Mouse (Mus musculus) limb, embryonic 11.5 days (tissue): ENCODE measurements around the gene Ctnna3. TPM values are rescaled to one million over a fixed set of nuclear protein-coding genes. Genes with fewer than 3 reads are reported as not detected.

Experiments
- ATAC-seq: fragments of 200-750 bp; cut with Nextera tagmentation; 2 replicates; pipeline ENCODE4 v1.8.0; 2017; ENCODE audit warnings: low read depth; ENCODE audit not compliant: insufficient number of reproducible peaks, low FRiP score, low TSS enrichment
- DNase-seq: peaks from one replicate; pipeline ENCODE4 v3.0.0-alpha.2; 2015; ENCODE audit warnings: low spot score
- H3K27ac ChIP-seq: fragments of 300-500 bp; sonication (generic); replicated peaks from 2 replicates; pipeline ENCODE4 v1.5.1; 2014; ENCODE audit warnings: low read depth, mild to moderate bottlenecking, low read length
- H3K27me3 ChIP-seq: fragments of 300-500 bp; sonication (generic); 2 replicates; pipeline ENCODE4 v1.6.1; 2014; ENCODE audit warnings: mild to moderate bottlenecking, low read length, mixed read lengths; ENCODE audit not compliant: control insufficient read depth, insufficient read depth
- H3K36me3 ChIP-seq: fragments of 300-500 bp; sonication (generic); 2 replicates; pipeline ENCODE4 v1.6.1; 2014; ENCODE audit warnings: mild to moderate bottlenecking, low read length, moderate library complexity, mixed read lengths; ENCODE audit not compliant: control insufficient read depth, insufficient read depth
- H3K4me1 ChIP-seq: fragments of 300-500 bp; sonication (generic); 2 replicates; pipeline ENCODE4 v1.6.1; 2014; ENCODE audit warnings: low read length, mixed read lengths; ENCODE audit not compliant: control insufficient read depth, insufficient read depth
- H3K4me2 ChIP-seq: fragments of 300-500 bp; sonication (generic); 2 replicates; pipeline ENCODE4 v1.6.1; 2014; ENCODE audit warnings: low read depth, mild to moderate bottlenecking, moderate library complexity; ENCODE audit not compliant: severe bottlenecking
- H3K4me3 ChIP-seq: fragments of 300-500 bp; sonication (generic); 2 replicates; pipeline ENCODE4 v1.5.1; 2014; ENCODE audit warnings: low read depth, low read length
- H3K9ac ChIP-seq: fragments of 300-500 bp; sonication (generic); 2 replicates; pipeline ENCODE4 v1.6.1; 2014; ENCODE audit warnings: mild to moderate bottlenecking, low read length
- H3K9me3 ChIP-seq: fragments of 300-500 bp; sonication (generic); 2 replicates; pipeline ENCODE4 v1.6.1; 2016; ENCODE audit warnings: low read length; ENCODE audit not compliant: control insufficient read depth
- WGBS: fragments of 180-500 bp; shearing (Covaris S2); extraction: QIAGEN DNeasy Blood & Tissue Kit; methylation state at CpG from one replicate; pipeline ENCODE4 v1.1.7; 2014; 5-methylcytosine and 5-hydroxymethylcytosine counted together
- polyA plus RNA-seq: library from polyadenylated mRNA; unstranded; fragments of >200 nt; fragmentation: Nextera tagmentation; extraction: Ambion mirVana; gene quantifications from 2 replicates; pipeline ENCODE4 v1.2.1, GENCODE M21; 2014

The Ctnna3 gene
- polyA plus RNA-seq, 1 experiment from 2014 or later = 0.04 TPM

GRCm38 (mm10) chr10:63599417-63599816, 169.5 kb downstream of the Ctnna3 start:
- ATAC-seq (no peak), DNase-seq (no peak)
- Histone ChIP-seq H3K27ac (no peak overlapping the region), H3K4me3 (no peak overlapping the region), H3K27me3 (no peaks in the 10 kb centered on the region), H3K9me3 (no peaks in the 10 kb centered on the region), H3K4me2 (no peak overlapping the region), H3K4me1 (no peaks in the 10 kb centered on the region), H3K36me3 (no peaks in the 10 kb centered on the region), H3K9ac (no peak overlapping the region)
- 89% methylated on average over 5 of the region's 5 CpGs for WGBS

- no peak overlapping the region for H3K27ac ChIP-seq
- DNase-seq = no peak
These were observed 171.3 kb downstream of the Ctnna3 start for GRCm38 (mm10) chr10:63601206-63601605.

GRCm38 (mm10) chr10:63628546-63628945, 198.6 kb downstream of the Ctnna3 start:
- H3K9me3 ChIP-seq = no peaks in the 10 kb centered on the region
- 37% methylated on average over 1 of the region's 1 CpGs for WGBS

More at GRCm38 (mm10) chr10:63601206-63601605, 171.3 kb downstream of the Ctnna3 start:
- no peak for ATAC-seq
- Histone ChIP-seq H3K9me3 (no peaks in the 10 kb centered on the region), H3K9ac (no peak overlapping the region), H3K4me2 (no peak overlapping the region), H3K4me3 (no peak overlapping the region), H3K27me3 (no peaks in the 10 kb centered on the region), H3K36me3 (no peaks in the 10 kb centered on the region), H3K4me1 (no peaks in the 10 kb centered on the region)
- 71% methylated on average over 2 of the region's 2 CpGs for WGBS

DNA sequence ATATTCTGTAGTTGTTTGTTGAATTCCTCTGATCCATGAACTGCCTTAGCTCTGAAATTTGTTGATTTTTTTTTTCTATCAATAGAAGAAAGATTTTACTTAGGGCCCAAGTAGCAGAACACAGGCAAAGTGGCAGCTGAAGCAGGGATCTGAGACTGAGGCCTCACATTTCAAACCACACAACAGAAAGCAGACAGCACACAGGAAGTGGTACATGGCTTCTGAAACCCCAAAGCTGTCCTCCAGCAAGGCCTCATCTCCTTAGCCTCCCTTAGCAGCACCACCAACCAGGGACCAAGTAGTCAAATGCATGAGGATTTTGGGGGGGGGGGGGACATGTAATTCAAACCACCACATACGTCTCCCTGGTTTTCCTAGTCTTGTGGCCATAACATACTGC, 204.0 kb downstream of the Ctnna3 start:
- Histone ChIP-seq H3K4me1 (no peaks in the 10 kb centered on the region), H3K4me2 (no peak overlapping the region), H3K27ac (no peak overlapping the region), H3K9me3 (no peaks in the 10 kb centered on the region), H3K27me3 (no peaks in the 10 kb centered on the region), H3K36me3 (no peaks in the 10 kb centered on the region), H3K4me3 (no peak overlapping the region), H3K9ac (no peak overlapping the region)
- ATAC-seq = no peak
- DNase-seq = no peak
- WGBS = 71% methylated on average over 1 of the region's 1 CpGs

More at GRCm38 (mm10) chr10:63628546-63628945, 198.6 kb downstream of the Ctnna3 start:
- no peak overlapping the region for H3K4me3 ChIP-seq
- no peaks in the 10 kb centered on the region for H3K27me3 ChIP-seq
- ATAC-seq (no peak), DNase-seq (no peak)
- H3K36me3 ChIP-seq = no peaks in the 10 kb centered on the region
- no peak overlapping the region for H3K4me2 ChIP-seq
- H3K9ac ChIP-seq = no peak overlapping the region
- H3K27ac ChIP-seq = no peak overlapping the region
- H3K4me1 ChIP-seq = no peaks in the 10 kb centered on the region

- DNase-seq (no peak), ATAC-seq (no peak)
- H3K9ac ChIP-seq = no peak overlapping the region
- H3K36me3 ChIP-seq = no peaks in the 10 kb centered on the region
- H3K27me3 ChIP-seq = no peaks in the 10 kb centered on the region
- no peaks in the 10 kb centered on the region for H3K9me3 ChIP-seq
- no peak overlapping the region for H3K4me2 ChIP-seq
- no peaks in the 10 kb centered on the region for H3K4me1 ChIP-seq
- H3K4me3 ChIP-seq = no peak overlapping the region
- H3K27ac ChIP-seq = no peak overlapping the region
- 87% methylated on average over 5 of the region's 5 CpGs for WGBS
These were observed 208.1 kb downstream of the Ctnna3 start for GRCm38 (mm10) chr10:63637987-63638386.

GRCm38 (mm10) chr10:63647300-63647699, 217.4 kb downstream of the Ctnna3 start:
- Histone ChIP-seq H3K27me3 (no peaks in the 10 kb centered on the region), H3K27ac (no peak overlapping the region), H3K9ac (no peak overlapping the region), H3K36me3 (no peaks in the 10 kb centered on the region), H3K9me3 (no peaks in the 10 kb centered on the region), H3K4me2 (no peak overlapping the region), H3K4me1 (no peaks in the 10 kb centered on the region), H3K4me3 (no peak overlapping the region)
- WGBS = 56% methylated on average over 3 of the region's 3 CpGs
- ATAC-seq (no peak), DNase-seq (no peak)

GRCm38 (mm10) chr10:63650307-63650706, 220.4 kb downstream of the Ctnna3 start:
- WGBS = 88% methylated on average over 3 of the region's 3 CpGs
- no peaks in the 10 kb centered on the region for H3K27me3 ChIP-seq
- H3K27ac ChIP-seq = no peak overlapping the region
- no peaks in the 10 kb centered on the region for H3K36me3 ChIP-seq
- H3K4me1 ChIP-seq = no peaks in the 10 kb centered on the region
- H3K9ac ChIP-seq = no peak overlapping the region
- no peak overlapping the region for H3K4me2 ChIP-seq
- DNase-seq (no peak), ATAC-seq (no peak)
- H3K9me3 ChIP-seq = no peaks in the 10 kb centered on the region
- no peak overlapping the region for H3K4me3 ChIP-seq

GRCm38 (mm10) chr10:63652887-63653286, 223.0 kb downstream of the Ctnna3 start:
- Histone ChIP-seq H3K9me3 (no peaks in the 10 kb centered on the region), H3K9ac (no peak overlapping the region), H3K4me3 (no peak overlapping the region), H3K27me3 (no peaks in the 10 kb centered on the region), H3K36me3 (no peaks in the 10 kb centered on the region), H3K27ac (no peak overlapping the region), H3K4me2 (no peak overlapping the region), H3K4me1 (no peaks in the 10 kb centered on the region)
- DNase-seq (no peak), ATAC-seq (no peak)
- WGBS = 85% methylated on average over 9 of the region's 9 CpGs

DNA sequence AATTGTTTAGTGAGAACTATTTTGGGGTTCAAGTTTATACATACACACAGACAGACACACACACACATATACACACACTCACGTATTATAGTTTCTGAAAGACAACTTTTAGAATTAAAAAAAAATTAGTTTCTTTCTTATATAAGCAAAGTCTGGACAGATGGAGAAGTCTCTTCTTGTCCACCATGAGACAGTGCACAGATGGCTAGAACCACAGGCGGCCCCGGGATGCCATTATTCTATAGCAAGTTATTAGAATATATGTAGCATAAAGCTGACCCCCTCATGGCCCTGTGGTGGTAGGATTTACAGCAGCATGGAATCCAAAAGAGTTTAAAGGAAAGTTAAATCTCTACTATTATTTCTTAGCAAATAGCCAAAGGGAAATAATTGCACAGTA, 223.7 kb downstream of the Ctnna3 start:
- DNase-seq (no peak), ATAC-seq (no peak)
- no peak overlapping the region for H3K4me3 ChIP-seq
- H3K27ac ChIP-seq = no peak overlapping the region
- 94% methylated on average over 3 of the region's 3 CpGs for WGBS
- H3K4me1 ChIP-seq = no peaks in the 10 kb centered on the region
- H3K36me3 ChIP-seq = no peaks in the 10 kb centered on the region
- no peaks in the 10 kb centered on the region for H3K27me3 ChIP-seq
- H3K9me3 ChIP-seq = no peaks in the 10 kb centered on the region
- H3K4me2 ChIP-seq = no peak overlapping the region
- no peak overlapping the region for H3K9ac ChIP-seq
